In the genomic region with DNA sequence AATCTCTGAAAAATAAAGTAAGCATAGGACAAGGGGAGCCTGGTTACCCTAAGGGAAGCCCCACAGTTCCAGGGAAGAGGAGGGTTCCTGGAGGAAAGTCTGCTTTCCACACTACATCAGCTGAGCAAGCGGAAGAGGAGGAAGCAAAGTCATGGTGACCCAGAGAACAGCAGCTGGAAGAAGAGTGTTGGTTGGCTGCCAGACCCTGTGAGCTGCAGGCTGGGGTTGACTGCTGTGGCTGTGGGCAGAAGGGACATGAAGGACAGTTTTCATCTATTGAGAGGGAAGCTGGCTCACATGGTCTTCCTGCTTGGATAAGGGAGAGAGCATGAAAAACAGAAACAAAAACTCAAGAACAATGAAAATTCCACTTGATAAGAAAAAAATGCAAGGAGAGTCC, we compare ENCODE assay signal across 11 mouse cellular contexts. TPM values are rescaled to one million over a fixed set of nuclear protein-coding genes. Genes with fewer than 3 reads are reported as not detected.
A peak's percentile ranks its signal among the peaks of the same experiment; 100 is the strongest.
DNase-seq lines count a peak whose midpoint lies in the region; ATAC-seq and TF ChIP-seq lines count a peak whose summit lies in the region.
"Had no signal": no experiment of that assay in that cellular context is flagged by ENCODE, and none has a peak within 500 bp of the region (broad histone marks: within the 10 kb centered on the region; RNA-seq: fewer than 3 reads in every experiment).

No protein-coding gene starts in this region.

- H3K27me3 ChIP-seq in kidney, embryonic 15.5 days, result no peaks in the 10 kb centered on the region
- no peaks in the 10 kb centered on the region for H3K27me3 ChIP-seq in cerebellum, adult 2 months (ENCODE audit: control insufficient read depth, insufficient read depth, low read length)

- H3K36me3 ChIP-seq in kidney, embryonic 15.5 days, result peaks cover 78% of the 10 kb centered on the region

- 69% methylated on average over 1 of the region's 1 CpGs for WGBS in kidney, embryonic 15.5 days
- WGBS in cerebellum, adult 2 months, result 54% methylated on average over 1 of the region's 1 CpGs

- H3K4me3 ChIP-seq in kidney, embryonic 15.5 days (replicated peaks), result no peak overlapping the region
- no peak overlapping the region for H3K4me3 ChIP-seq in cerebellum, adult 2 months (replicated peaks; ENCODE audit: insufficient read depth, low read depth, low read length)

- no peak for ATAC-seq in kidney, embryonic 15.5 days (replicated peaks; ENCODE audit: low FRiP score)
- no peak for ATAC-seq in erythroid progenitor cell, adult 5-6 weeks (replicated peaks; ENCODE audit: low FRiP score, poor library complexity, severe bottlenecking)

- no peak overlapping the region for H3K9ac ChIP-seq in kidney, embryonic 15.5 days

- TF ChIP-seq POLR2A in cerebellum, adult 2 months (IDR thresholded peaks at IDR 0.05; ENCODE audit: borderline replicate concordance, insufficient read depth, low read length), result no peak

- no peaks in the 10 kb centered on the region for H3K9me3 ChIP-seq in kidney, embryonic 15.5 days (replicated peaks)

- no peak for TF ChIP-seq CTCF in cerebellum, adult 2 months (IDR thresholded peaks at IDR 0.05; ENCODE audit: borderline replicate concordance, insufficient read depth, low read depth, low read length)

- H3K4me1 ChIP-seq in kidney, embryonic 15.5 days, result peaks cover 2% of the 10 kb centered on the region; the same call in 1 of the 2 replicates
- H3K4me1 ChIP-seq in cerebellum, adult 2 months (ENCODE audit: control insufficient read depth, insufficient read depth, low read length), result no peaks in the 10 kb centered on the region

- H3K4me2 ChIP-seq in kidney, embryonic 15.5 days, result no peak overlapping the region

- H3K27ac ChIP-seq in kidney, embryonic 15.5 days, result 0 out of 2 replicates have a peak overlapping the region, but pooled peaks have one; percentile 29
- no peak overlapping the region for H3K27ac ChIP-seq in cerebellum, adult 2 months (ENCODE audit: insufficient read depth, low read length)

- peak; percentile 43 for DNase-seq in kidney, adult 11 months
- no peak for DNase-seq in kidney, adult 18-20 months
- DNase-seq in brain, adult 2 months (ENCODE audit: low read depth, low spot score), result peak; percentile 31
- DNase-seq in heart, adult 9 months (ENCODE audit: low spot score in 2 of 2), result peak; percentile 34 to 41
- DNase-seq in cerebellum, adult 11 months, result no peak
- no peak for DNase-seq in cerebellum, adult 2 months
- DNase-seq: thymus, postnatal 4 days had no signal

RNA-seq across cellular contexts. Expression of gene Ambp, which starts 57.0 kb away (rescaled TPM):
- polyA plus RNA-seq in kidney, embryonic 15.5 days (2015; fragmentation: Nextera tagmentation; extraction: Ambion mirVana), result 8.6 and 19.0 TPM in 2 replicates
- not detected in 2 replicates for total RNA-seq in erythroid progenitor cell, adult 5-6 weeks (2015; ENCODE audit: low replicate concordance)
- total RNA-seq in erythroid progenitor cell, adult 5-6 weeks (2017; ENCODE audit: low replicate concordance), result not detected in 2 replicates
- polyA plus RNA-seq in cerebellum, adult 2 months (2012; rRNA removed), result not detected in 2 replicates
- total RNA-seq: layer of hippocampus, postnatal 14 days had no signal
- polyA plus RNA-seq: cortical plate, adult 2 months had no signal

Comparison
In these comparisons a context has a peak if more than half of its experiments do, and no peak if none do; other contexts are left out.
1. DNase-seq: peak in kidney, adult 11 months (single experiment), brain, adult 2 months (single experiment) and heart, adult 9 months (2 of 2); none in kidney, adult 18-20 months (single experiment), cerebellum, adult 11 months (single experiment) and cerebellum, adult 2 months (0 of 2).